9 mouse cellular contexts compared by ENCODE assay signal in the genomic region with DNA sequence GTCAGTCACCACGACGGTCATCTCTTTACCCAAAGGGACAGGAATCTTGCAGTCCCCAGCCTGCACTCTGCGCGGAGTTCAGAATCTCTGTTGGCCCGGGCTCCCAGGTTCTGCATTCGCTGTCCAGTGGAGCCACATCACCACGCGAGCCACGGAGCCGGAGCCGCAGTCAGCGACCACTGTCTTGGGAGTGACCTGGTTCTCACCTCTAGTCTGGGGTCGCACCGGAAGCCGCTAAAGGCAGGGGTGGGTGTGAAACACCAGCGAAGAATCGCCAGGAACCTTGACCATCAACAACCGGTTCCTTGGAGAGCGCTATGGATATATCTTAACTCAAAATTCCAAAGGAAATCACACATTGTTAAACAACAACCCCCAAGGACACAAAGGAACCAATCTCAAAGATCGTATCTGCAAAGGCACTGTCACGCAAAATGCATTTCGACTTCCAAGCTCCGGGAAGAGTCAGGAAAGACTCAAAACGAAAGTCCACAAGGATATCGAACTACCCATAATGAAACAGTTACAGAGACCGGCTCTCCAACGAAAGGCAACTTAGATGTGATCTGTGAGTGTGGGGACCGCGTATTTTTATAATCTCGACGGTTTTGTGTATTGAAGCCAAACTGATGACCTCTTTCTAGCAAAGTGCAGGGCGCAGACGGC. TPM values are rescaled to one million over a fixed set of nuclear protein-coding genes. Genes with fewer than 3 reads are reported as not detected.
DNase-seq lines count a peak whose midpoint lies in the region; ATAC-seq and TF ChIP-seq lines count a peak whose summit lies in the region.
"Had no signal": no experiment of that assay in that cellular context is flagged by ENCODE, and none has a peak within 500 bp of the region (broad histone marks: within the 10 kb centered on the region; RNA-seq: fewer than 3 reads in every experiment).

No protein-coding gene starts in this region.

- no peaks in the 10 kb centered on the region for H3K4me1 ChIP-seq in ES-Bruce4 (ENCODE audit: control insufficient read depth, insufficient read depth, low read length)
- H3K4me1 ChIP-seq in limb, embryonic 13.5 days, result peaks cover 43% of the 10 kb centered on the region

- no peak for TF ChIP-seq POLR2A in ES-Bruce4 (IDR thresholded peaks at IDR 0.05; ENCODE audit: insufficient read depth, low read length)

- H3K27ac ChIP-seq in ES-Bruce4 (ENCODE audit: insufficient read depth, low read length), result no peak overlapping the region
- H3K27ac ChIP-seq in limb, embryonic 13.5 days, result no peak overlapping the region
- H3K27ac ChIP-seq: liver, embryonic 14.5 days had no signal

- H3K27me3 ChIP-seq in ES-Bruce4 (ENCODE audit: control insufficient read depth, insufficient read depth, low read length, poor library complexity, severe bottlenecking), result peaks cover 30% of the 10 kb centered on the region
- H3K27me3 ChIP-seq in limb, embryonic 13.5 days, result peaks cover 92% of the 10 kb centered on the region

- intact Hi-C loops in heart, postnatal 10 days (cut with DNase I), result no loop called here

- peak overlapping the region; percentile 8; the same call in 1 of the 2 replicates for H3K4me3 ChIP-seq in ES-Bruce4 (ENCODE audit: low read depth, low read length)
- H3K4me3 ChIP-seq in limb, embryonic 13.5 days, result peak overlapping the region; percentile 19; the same call in 1 of the 2 replicates

- WGBS in limb, embryonic 13.5 days, result 1% methylated on average over 33 of the region's 33 CpGs

- H3K9ac ChIP-seq in ES-Bruce4 (ENCODE audit: low read depth, poor library complexity, severe bottlenecking), result no peak overlapping the region
- no peak overlapping the region for H3K9ac ChIP-seq in limb, embryonic 13.5 days
- H3K9ac ChIP-seq: liver, embryonic 14.5 days had no signal

- TF ChIP-seq EP300 in ES-Bruce4 (IDR thresholded peaks at IDR 0.05; ENCODE audit: insufficient read depth, low read depth, low read length), result no peak

- no peaks in the 10 kb centered on the region for H3K9me3 ChIP-seq in ES-Bruce4 (replicated peaks; ENCODE audit: control insufficient read depth, insufficient read depth, low read length, poor library complexity, severe bottlenecking)
- H3K9me3 ChIP-seq in limb, embryonic 13.5 days, result no peaks in the 10 kb centered on the region

- TF ChIP-seq CTCF in ES-Bruce4 (IDR thresholded peaks at IDR 0.05; ENCODE audit: low read depth, low read length), result no peak

- DNase-seq in heart, adult 18-20 months, result peak; percentile 5 to 52
- no peak for DNase-seq in heart, postnatal 10 days
- DNase-seq in heart, adult 8-10 months (ENCODE audit: low spot score), result peak; percentile 18
- no peak for DNase-seq in thymus, postnatal 25 days
- DNase-seq in left cerebral cortex, adult 9 months (ENCODE audit: low spot score in 2 of 2), result no peak
- no peak for DNase-seq in natural killer cell, adult 2 months (ENCODE audit: low spot score in 2 of 2)

- H3K36me3 ChIP-seq in ES-Bruce4 (ENCODE audit: control insufficient read depth, insufficient read depth, low read length, poor library complexity, severe bottlenecking), result no peaks in the 10 kb centered on the region
- H3K36me3 ChIP-seq in limb, embryonic 13.5 days, result no peaks in the 10 kb centered on the region

- peak overlapping the region; percentile 33 for H3K4me2 ChIP-seq in limb, embryonic 13.5 days (replicated peaks)

- no peak for ATAC-seq in limb, embryonic 13.5 days (ENCODE audit: low FRiP score, low read depth)

RNA-seq across cellular contexts. Expression of a gene that starts 4.1 kb away (rescaled TPM):
- total RNA-seq in heart, adult 18-20 months (2021), result not detected
- not detected for total RNA-seq in heart, postnatal 10 days (2021)
- 0.57 and 1.1 TPM in 2 replicates for polyA plus RNA-seq in ES-Bruce4 (2011; ENCODE audit: insufficient read depth, insufficient read length, low read depth, missing spikeins)
- total RNA-seq in heart, adult 8-10 months (2022), result not detected
- polyA plus RNA-seq in limb, embryonic 13.5 days (2015; fragmentation: Nextera tagmentation; extraction: Ambion mirVana), result 2.7 and 2.9 TPM in 2 replicates

RNA-seq across cellular contexts. Expression of a gene that starts 33.3 kb away (rescaled TPM):
- 1 to 10 TPM; 5.0 to 6.4 TPM for total RNA-seq in heart, adult 18-20 months (2021)
- 1 to 10 TPM; 8.4 TPM for total RNA-seq in heart, postnatal 10 days (2021)
- polyA plus RNA-seq in ES-Bruce4 (2011; ENCODE audit: insufficient read depth, insufficient read length, low read depth, missing spikeins), result 6.2 and 7.0 TPM in 2 replicates
- 1 to 10 TPM; 4.7 to 5.9 (median 5.7) TPM for total RNA-seq in heart, adult 8-10 months (2022)
- polyA plus RNA-seq in limb, embryonic 13.5 days (2015; fragmentation: Nextera tagmentation; extraction: Ambion mirVana), result 20.0 and 20.5 TPM in 2 replicates

Comparison
In these comparisons a context has a peak if more than half of its experiments do, and no peak if none do; other contexts are left out.
1. DNase-seq: peak in heart, adult 18-20 months (2 of 2) and heart, adult 8-10 months (single experiment); none in heart, postnatal 10 days (0 of 2), thymus, postnatal 25 days (single experiment), left cerebral cortex, adult 9 months (0 of 2) and natural killer cell, adult 2 months (0 of 2).